Mouse (Mus musculus): Measurements from ENCODE around the gene Pigg. TPM values are rescaled to one million over a fixed set of nuclear protein-coding genes. Genes with fewer than 3 reads are reported as not detected.

Gene Pigg
- polyA plus RNA-seq, 1 experiment from 2014 or later, result 7.3 TPM

DNA sequence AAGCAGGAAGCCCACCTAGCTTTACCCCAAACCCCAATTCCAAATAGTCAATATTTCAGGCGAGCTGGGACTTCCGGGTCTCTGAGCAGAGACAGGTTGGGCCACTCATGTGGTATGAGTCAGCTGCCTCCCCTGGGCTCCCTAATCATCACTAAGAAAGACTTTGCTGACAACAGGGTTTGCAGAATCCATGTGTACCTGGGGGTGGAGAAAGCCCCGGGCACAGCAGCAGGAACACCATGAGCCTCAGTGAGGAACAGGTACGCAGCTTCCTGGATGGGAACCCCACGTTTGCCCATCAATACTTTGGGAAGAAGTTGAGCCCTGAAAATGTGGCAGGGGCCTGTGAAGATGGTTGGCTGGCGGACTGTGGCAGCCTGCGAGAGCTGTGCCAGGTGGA is 75.8 kb downstream of the Pigg start, which contains the start of gene Pde6b:
Gene Pde6b (plus strand): TSS at position 191 of the 400 bp plus-strand sequence.
- H3K4me1 ChIP-seq, result no peaks in the 10 kb centered on the region
- no peak for ATAC-seq (ENCODE audit: low FRiP score)
- no peak within 1 kb of the TSS for H3K4me2 ChIP-seq
- no peak within 1 kb of the TSS for H3K9ac ChIP-seq
- H3K36me3 ChIP-seq (replicated peaks), result no peaks in the 10 kb centered on the region
- no peaks in the 10 kb centered on the region for H3K27me3 ChIP-seq
- WGBS, result 79% methylated on average over 7 of the region's 7 CpGs
- H3K4me3 ChIP-seq (replicated peaks), result no peak within 1 kb of the TSS
- H3K27ac ChIP-seq, result no peak within 1 kb of the TSS
- H3K9me3 ChIP-seq, result no peaks in the 10 kb centered on the region

DNA sequence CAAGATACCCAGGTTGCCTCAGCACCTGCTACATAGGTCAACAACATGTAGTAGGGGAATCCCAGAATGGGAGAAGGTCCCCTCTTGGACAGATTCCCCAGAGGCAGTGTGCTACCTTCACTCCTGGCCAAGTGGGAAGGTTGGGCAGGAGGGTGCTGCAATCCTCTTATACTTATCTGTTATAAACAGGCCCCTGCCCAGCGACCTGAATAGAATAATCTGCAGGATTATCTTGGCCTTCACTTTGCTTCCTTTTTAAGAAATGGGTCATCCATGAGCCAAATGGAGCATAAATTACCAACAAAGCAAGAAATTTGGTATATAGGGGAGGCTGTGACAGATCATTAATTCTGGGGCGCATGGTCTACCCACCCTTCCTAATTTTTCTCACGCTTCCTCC is 77.3 kb downstream of the Pigg start:
- no peak for ATAC-seq (ENCODE audit: low FRiP score)
- Histone ChIP-seq H3K9me3 (no peaks in the 10 kb centered on the region), H3K4me1 (no peaks in the 10 kb centered on the region), H3K27ac (no peak overlapping the region), H3K4me2 (no peak overlapping the region), H3K9ac (no peak overlapping the region), H3K36me3 (replicated peaks) (no peaks in the 10 kb centered on the region), H3K27me3 (no peaks in the 10 kb centered on the region), H3K4me3 (replicated peaks) (no peak overlapping the region)
- WGBS, result 75% methylated on average over 3 of the region's 3 CpGs

Other genes starting within 250 kb of the Pigg start
- gene Mtf2, start 246.9 kb upstream of the Pigg start, polyA plus RNA-seq (2016; fragmentation: Nextera tagmentation; extraction: Ambion mirVana), result 134 and 138 TPM in 2 replicates
- 26.2 and 29.7 TPM in 2 replicates for gene Tmed5, start 180.0 kb upstream of the Pigg start, polyA plus RNA-seq (2016; fragmentation: Nextera tagmentation; extraction: Ambion mirVana)
- gene Ccdc18, start 179.7 kb upstream of the Pigg start, polyA plus RNA-seq (2016; fragmentation: Nextera tagmentation; extraction: Ambion mirVana), result 13.1 and 13.4 TPM in 2 replicates
- 54.1 and 54.3 TPM in 2 replicates for gene Dr1, start 43.7 kb upstream of the Pigg start, polyA plus RNA-seq (2016; fragmentation: Nextera tagmentation; extraction: Ambion mirVana)
- gene Gm42517, start 55.3 kb downstream of the Pigg start, polyA plus RNA-seq (2016; fragmentation: Nextera tagmentation; extraction: Ambion mirVana), result 0.10 TPM in 1 of 2 replicates, not detected in the other
- gene Pde6b, start 75.8 kb downstream of the Pigg start, polyA plus RNA-seq (2016; fragmentation: Nextera tagmentation; extraction: Ambion mirVana), result 0.17 TPM in 1 of 2 replicates, not detected in the other
- gene Atp5k, start 121.8 kb downstream of the Pigg start, polyA plus RNA-seq (2016; fragmentation: Nextera tagmentation; extraction: Ambion mirVana), result 430 and 435 TPM in 2 replicates
- 0.10 TPM in 1 of 2 replicates, not detected in the other for gene Mfsd7a, start 136.3 kb downstream of the Pigg start, polyA plus RNA-seq (2016; fragmentation: Nextera tagmentation; extraction: Ambion mirVana)
- 36.2 and 36.8 TPM in 2 replicates for gene Pcgf3, start 148.6 kb downstream of the Pigg start, polyA plus RNA-seq (2016; fragmentation: Nextera tagmentation; extraction: Ambion mirVana)
- gene Cplx1, start 237.4 kb downstream of the Pigg start, polyA plus RNA-seq (2016; fragmentation: Nextera tagmentation; extraction: Ambion mirVana), result 12.3 and 12.5 TPM in 2 replicates